Mouse (Mus musculus) T-helper 2 cell (primary cell): ENCODE measurements around the gene Tmem43.

Experiments used
- in situ Hi-C: fragments of 300-600 bp; cut with MboI, MseI; formaldehyde crosslinking; loops from one replicate; pipeline ENCODE4 v1.15.1; 2025; ENCODE audit warnings: high pct_unique_total_duplicates

Gene Tmem43

DNA sequence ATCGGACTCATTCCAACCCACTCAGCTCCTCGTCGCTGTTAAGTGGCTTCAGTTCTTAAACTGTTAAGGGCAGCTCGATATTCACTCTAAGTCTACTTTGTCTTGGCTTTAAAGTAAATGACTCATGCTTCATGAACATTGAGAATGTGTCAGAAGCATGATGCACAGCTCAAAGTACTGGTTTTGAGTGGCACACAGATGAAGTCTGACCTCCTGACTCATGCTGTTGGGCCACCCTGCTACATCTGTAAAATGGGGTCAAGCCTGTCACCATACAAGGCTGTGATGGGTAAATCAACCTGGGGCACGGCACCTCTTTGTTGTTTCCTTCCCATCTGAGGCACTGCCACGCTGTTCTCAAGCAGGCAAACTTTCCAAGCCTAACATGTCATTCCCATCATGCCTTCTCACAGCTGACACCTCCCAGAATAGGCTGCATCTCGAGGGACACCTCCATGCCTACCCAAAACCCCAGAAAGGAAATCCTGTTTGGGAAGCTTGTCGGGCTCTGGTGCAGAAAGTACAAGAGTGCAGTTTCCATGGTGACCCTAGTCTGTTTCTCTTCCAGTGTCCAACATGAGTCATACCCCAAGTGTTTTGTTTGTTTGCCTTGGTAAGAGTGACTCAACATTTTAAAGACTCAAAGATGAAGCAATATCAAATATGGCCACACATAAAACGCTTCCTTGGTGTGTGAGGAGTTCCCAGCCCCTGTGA is 15.2 kb downstream of the Tmem43 start:
- in situ Hi-C loops = no loop called here

- in situ Hi-C loops = no loop called here
These were observed 16.4 kb downstream of the Tmem43 start for GRCm38 (mm10) chr6:91489872-91490271.

- in situ Hi-C loops = no loop called here
These were observed 17.5 kb downstream of the Tmem43 start for GRCm38 (mm10) chr6:91491004-91491403.

- in situ Hi-C loops = no loop called here
These were observed 19.6 kb downstream of the Tmem43 start for GRCm38 (mm10) chr6:91493053-91493452.

GRCm38 (mm10) chr6:91494526-91494925 is 21.0 kb downstream of the Tmem43 start:
- in situ Hi-C loops = no loop called here

- in situ Hi-C loops = no loop called here
These were observed 29.8 kb downstream of the Tmem43 start for GRCm38 (mm10) chr6:91503302-91503701.

DNA sequence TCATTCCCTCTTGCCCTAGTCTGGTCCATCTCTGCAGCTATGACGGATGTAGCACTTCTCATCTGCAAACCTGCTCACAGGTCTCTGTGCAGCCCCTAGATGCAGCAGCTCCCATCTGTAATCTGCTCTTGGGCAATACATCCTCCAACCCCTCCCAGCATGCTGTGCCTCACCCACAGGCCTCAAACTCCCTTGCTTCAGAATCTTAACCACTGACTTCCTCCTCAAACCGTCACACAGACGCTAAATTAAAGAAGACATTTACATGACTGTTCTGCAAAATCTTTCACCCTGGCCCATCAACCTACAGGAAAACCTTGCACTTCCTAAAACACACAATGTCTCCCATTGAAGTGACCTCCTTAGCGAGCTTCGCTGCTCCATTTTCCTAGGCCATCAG is 32.5 kb downstream of the Tmem43 start:
- in situ Hi-C loops = no loop called here

DNA sequence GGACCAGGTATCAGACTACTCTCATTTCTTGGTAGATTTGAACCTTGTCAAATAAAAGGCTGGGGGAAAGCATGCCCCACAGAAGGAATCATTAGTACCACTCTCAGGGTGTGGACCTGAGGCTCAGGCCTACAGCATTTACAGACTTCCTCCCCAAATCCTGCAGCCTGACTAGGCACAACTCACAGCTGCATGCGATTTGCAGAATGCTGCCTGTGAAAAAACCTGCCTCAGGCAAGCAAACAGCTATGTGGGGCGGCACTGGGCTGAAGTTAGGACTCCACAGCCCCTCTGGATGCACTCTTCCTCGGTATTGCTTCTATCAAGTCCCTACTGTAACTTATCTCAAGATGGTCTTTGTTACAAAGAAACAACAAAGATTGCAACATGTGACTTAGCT is 34.5 kb downstream of the Tmem43 start:
- in situ Hi-C loops = no loop called here

GRCm38 (mm10) chr6:91509326-91509725 is 35.8 kb downstream of the Tmem43 start:
- in situ Hi-C loops = no loop called here

- in situ Hi-C loops = loop anchor here (5.0 kb wide), 2 partner anchors 38 to 223 kb away; partner anchors contain the start of genes Chchd4 and Tmem43
These were observed 36.7 kb downstream of the Tmem43 start for GRCm38 (mm10) chr6:91510211-91510610.

DNA sequence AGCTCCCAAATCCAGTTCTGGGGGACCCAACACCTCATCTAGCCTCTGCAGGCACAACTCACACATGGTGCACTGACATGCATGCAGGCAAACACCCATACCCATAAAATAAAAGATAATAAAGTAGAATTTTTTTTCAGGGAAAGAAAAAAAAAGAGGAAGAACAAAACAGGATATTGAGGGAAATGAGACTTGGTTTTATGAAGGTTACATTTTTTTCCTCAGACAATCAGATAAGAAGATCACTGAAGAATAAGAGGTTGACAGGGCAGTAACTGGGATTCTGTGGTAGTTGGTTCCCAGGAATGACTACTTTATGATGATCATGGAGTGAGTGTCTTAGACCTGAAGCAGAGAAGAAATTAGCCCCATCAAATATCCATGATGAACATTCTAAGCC is 40.6 kb downstream of the Tmem43 start:
- in situ Hi-C loops = loop anchor here (5.0 kb wide), 2 partner anchors 42 to 227 kb away; partner anchors contain the start of genes Chchd4 and Tmem43

GRCm38 (mm10) chr6:91514737-91515362 is 41.3 kb downstream of the Tmem43 start:
- in situ Hi-C loops = loop anchor here (5.0 kb wide), 2 partner anchors 43 to 228 kb away; partner anchors contain the start of genes Chchd4 and Tmem43

- in situ Hi-C loops = no loop called here
These were observed 42.3 kb downstream of the Tmem43 start, which contains the start of the genes Xpc and Lsm3 for GRCm38 (mm10) chr6:91515545-91516449. Gene Xpc (minus strand): TSS chr6:91515888. Gene Lsm3 (plus strand): TSS chr6:91515928.

DNA sequence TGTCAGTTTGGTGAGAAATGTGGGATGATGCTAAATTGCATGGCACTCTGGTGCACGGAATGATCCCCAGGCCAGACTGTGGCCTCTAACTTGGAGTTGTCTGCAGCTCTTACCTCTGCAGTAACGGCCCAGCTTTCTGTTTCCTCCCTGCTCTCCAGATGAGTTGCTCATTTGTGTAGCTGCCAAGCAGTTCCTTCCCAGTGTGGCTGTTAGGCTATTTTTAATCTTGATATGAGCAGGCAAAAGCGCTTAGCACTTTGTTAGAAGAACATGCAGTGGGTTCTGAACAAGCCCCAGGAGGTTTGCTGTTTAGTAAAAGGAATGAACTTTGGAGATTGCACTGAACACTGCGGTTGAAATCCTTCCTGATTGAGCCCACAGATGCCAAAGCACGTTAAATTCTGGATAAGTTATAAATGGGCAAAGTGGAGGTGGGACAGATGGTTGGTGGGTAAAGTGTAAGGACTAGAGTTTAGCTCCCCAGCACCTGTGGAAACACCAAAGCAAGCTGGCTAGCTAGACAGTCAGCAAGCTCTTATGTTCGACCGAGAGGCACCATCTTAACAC is 45.0 kb downstream of the Tmem43 start:
- in situ Hi-C loops = no loop called here

GRCm38 (mm10) chr6:91522816-91523215 is 49.3 kb downstream of the Tmem43 start:
- in situ Hi-C loops = no loop called here

GRCm38 (mm10) chr6:91525544-91525943 is 52.0 kb downstream of the Tmem43 start:
- in situ Hi-C loops = no loop called here

DNA sequence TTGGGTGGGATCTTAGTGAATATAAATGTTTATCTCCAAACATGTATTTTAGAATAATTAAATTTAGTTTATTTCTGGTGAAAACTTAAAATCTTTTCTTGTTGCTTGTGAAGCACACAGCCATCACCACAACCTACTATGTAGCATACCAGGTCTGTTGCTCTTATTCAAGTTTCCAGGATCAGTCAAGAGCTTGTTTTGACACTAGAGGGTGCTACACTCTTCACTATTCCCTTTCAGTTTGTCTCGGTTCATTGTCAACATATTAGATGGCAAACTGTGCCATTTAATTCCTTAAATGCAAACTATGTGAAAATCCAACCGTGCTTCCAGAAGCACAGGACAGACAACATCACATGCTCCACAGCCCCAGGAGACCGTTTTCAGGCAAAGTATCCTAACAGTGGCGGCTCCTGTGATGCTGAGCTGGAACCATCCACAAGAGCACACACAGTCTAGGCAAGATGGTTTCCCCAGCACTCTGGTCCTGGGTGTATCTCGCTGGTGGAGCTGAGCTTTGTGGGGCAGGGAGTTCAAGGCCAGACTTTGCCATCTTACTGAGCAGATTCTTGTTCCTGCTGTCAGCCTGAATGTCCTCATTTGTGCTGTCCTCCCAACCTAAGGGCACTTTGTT is 53.8 kb downstream of the Tmem43 start:
- in situ Hi-C loops = no loop called here

DNA sequence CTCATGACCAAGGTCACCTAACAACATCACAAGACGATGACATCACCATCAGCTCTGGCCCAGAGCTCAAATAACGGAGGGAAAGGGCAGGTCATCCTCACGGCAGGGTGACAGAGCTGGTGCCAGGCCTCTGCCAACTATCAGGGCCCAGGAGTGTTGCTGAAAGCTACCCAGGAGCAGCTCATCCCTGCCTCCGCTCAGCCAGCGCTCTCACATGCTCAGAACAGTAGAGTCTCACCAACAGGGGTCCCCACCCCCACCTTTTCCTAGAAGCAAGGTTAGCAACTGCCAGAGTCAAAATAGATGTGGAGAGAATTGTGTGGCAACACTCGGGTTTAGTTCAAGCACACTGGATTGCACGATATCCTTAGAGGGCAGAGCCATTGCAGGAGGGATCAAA is 54.8 kb downstream of the Tmem43 start:
- in situ Hi-C loops = no loop called here

GRCm38 (mm10) chr6:91530673-91531072 is 57.2 kb downstream of the Tmem43 start:
- in situ Hi-C loops = no loop called here

GRCm38 (mm10) chr6:91531276-91531675 is 57.8 kb downstream of the Tmem43 start:
- in situ Hi-C loops = no loop called here

DNA sequence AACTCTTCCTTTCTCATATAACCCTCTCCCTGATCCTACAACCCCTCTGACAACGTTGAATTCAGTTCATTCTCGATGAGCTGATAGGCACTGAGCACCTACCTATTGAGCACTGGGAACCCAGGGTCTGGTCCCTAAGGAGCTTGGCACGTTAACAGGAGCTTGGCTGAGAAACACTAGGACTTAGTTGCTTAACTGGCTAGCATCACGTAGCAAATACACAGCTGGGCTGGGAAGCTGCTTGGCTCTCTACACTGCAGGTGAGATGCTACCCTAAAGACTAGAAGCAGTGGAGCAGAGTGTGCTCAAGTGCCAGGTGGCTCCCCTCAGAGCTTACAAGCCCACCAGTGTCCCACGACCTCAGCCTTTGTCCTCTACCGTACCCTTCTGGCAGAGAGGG is 59.2 kb downstream of the Tmem43 start:
- in situ Hi-C loops = no loop called here
